Mouse (Mus musculus): Measurements from ENCODE around the gene Zbtb20.

- TF ChIP-seq CTCF (IDR thresholded peaks at IDR 0.05) (no peak), POLR2A (IDR thresholded peaks at IDR 0.05; ENCODE audit: insufficient read depth, low read depth, low read length) (no peak), EP300 (IDR thresholded peaks at IDR 0.05; ENCODE audit: insufficient read depth, low read depth, low read length) (no peak)
Observed at GRCm38 (mm10) chr16:43493596-43494385, 618.1 kb downstream of the Zbtb20 start.

Data from heart, adult 2 months (tissue).